ENCODE assay signal across 34 mouse cellular contexts in genomic region chr11:62830387-62830786, GRCm38 (mm10).
"Had no signal": no experiment of that assay in that cellular context is flagged by ENCODE, and none has a peak within 500 bp of the region (broad histone marks: within the 10 kb centered on the region; RNA-seq: fewer than 3 reads in every experiment).

No protein-coding gene starts in this region.

- H3K27ac ChIP-seq: heart, embryonic 10.5 days; heart, embryonic 13.5 days; heart, embryonic 15.5 days; hindbrain, embryonic 10.5 days; hindbrain, embryonic 12.5 days; hindbrain, embryonic 13.5 days; hindbrain, embryonic 14.5 days; hindbrain, embryonic 15.5 days; hindbrain, postnatal 0 days; intestine, embryonic 15.5 days; kidney, embryonic 15.5 days; kidney, postnatal 0 days; layer of hippocampus, adult 2 months had no signal

- DNase-seq: heart, postnatal 10 days; heart, postnatal 14 days; heart, postnatal 36 days; heart, postnatal 4 days; kidney, adult 11 months; kidney, adult 18-20 months; kidney, adult 2 months; kidney, adult 8-10 months; kidney, adult 9 months; kidney, postnatal 10 days; kidney, postnatal 14 days; kidney, postnatal 25 days; kidney, postnatal 36 days; layer of hippocampus, adult 9-11 months; layer of hippocampus, postnatal 36 days had no signal

- H3K4me1 ChIP-seq: heart, embryonic 12.5 days; heart, embryonic 13.5 days; heart, embryonic 15.5 days; hindbrain, embryonic 10.5 days; hindbrain, embryonic 12.5 days; hindbrain, embryonic 13.5 days; hindbrain, embryonic 15.5 days had no signal

- H3K4me3 ChIP-seq: heart, embryonic 10.5 days; heart, embryonic 12.5 days; heart, embryonic 13.5 days; heart, embryonic 15.5 days; hindbrain, embryonic 10.5 days; hindbrain, embryonic 12.5 days; hindbrain, embryonic 13.5 days; hindbrain, embryonic 15.5 days; intestine, embryonic 15.5 days; kidney, embryonic 15.5 days; layer of hippocampus, adult 2 months had no signal

- H3K9me3 ChIP-seq: heart, embryonic 10.5 days; heart, embryonic 12.5 days; heart, embryonic 13.5 days; heart, embryonic 15.5 days; hindbrain, embryonic 10.5 days; hindbrain, embryonic 12.5 days; hindbrain, embryonic 13.5 days; hindbrain, embryonic 15.5 days; intestine, embryonic 15.5 days; kidney, embryonic 15.5 days had no signal

- H3K4me2 ChIP-seq: heart, embryonic 11.5 days; heart, embryonic 12.5 days; heart, embryonic 13.5 days; heart, embryonic 15.5 days; hindbrain, embryonic 12.5 days; hindbrain, embryonic 13.5 days; hindbrain, embryonic 14.5 days; hindbrain, embryonic 15.5 days; intestine, embryonic 15.5 days; kidney, embryonic 15.5 days had no signal

- H3K27me3 ChIP-seq: heart, embryonic 12.5 days; heart, embryonic 13.5 days; heart, embryonic 15.5 days; hindbrain, embryonic 12.5 days; hindbrain, embryonic 13.5 days; hindbrain, embryonic 15.5 days; intestine, embryonic 15.5 days had no signal

- H3K36me3 ChIP-seq: heart, embryonic 10.5 days; heart, embryonic 15.5 days; hindbrain, embryonic 10.5 days; hindbrain, embryonic 12.5 days; hindbrain, embryonic 13.5 days; hindbrain, embryonic 15.5 days had no signal

- ATAC-seq: hindbrain, embryonic 16.5 days; hindbrain, postnatal 0 days; inflammation-experienced regulatory T-cells, adult 6 months; intestine, embryonic 15.5 days; intestine, embryonic 16.5 days; intestine, postnatal 0 days had no signal

- H3K9ac ChIP-seq: heart, embryonic 12.5 days; heart, embryonic 13.5 days; heart, embryonic 15.5 days; hindbrain, embryonic 12.5 days; hindbrain, embryonic 13.5 days; hindbrain, embryonic 14.5 days; hindbrain, embryonic 15.5 days; intestine, embryonic 15.5 days; kidney, embryonic 15.5 days had no signal
